Mouse (Mus musculus): ENCODE measurements around the gene Tnfrsf18.

DNA sequence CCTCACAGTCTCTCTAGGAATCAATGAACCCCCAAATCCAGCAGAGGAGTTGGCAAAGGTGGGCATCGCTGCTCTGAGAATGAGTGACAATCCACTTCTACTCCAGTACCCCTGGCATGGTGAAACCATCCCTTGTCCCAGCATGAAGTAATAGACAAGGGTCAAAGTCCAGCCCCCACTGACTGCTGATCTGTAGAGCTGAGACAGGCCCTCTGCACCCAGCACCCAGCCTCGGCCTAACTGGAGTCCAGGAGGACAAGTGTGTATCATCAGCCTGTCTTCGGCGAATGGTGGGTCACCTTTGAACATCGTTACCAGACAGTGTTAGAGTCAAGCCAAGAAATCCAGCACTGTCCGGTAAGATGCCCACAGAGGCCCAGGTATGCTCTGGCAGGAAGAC is 28.6 kb downstream of the Tnfrsf18 start:
- TF ChIP-seq CTCF (IDR thresholded peaks at IDR 0.05; ENCODE audit: extremely low read depth, insufficient read depth, low read length) (no peak), POLR2A (IDR thresholded peaks at IDR 0.05; ENCODE audit: extremely low read depth, insufficient read depth, low read length) (no peak)

Measured in cortical plate, adult 2 months (tissue).